Mouse (Mus musculus): ENCODE data around the gene Lrch4.

Gene Lrch4

DNA sequence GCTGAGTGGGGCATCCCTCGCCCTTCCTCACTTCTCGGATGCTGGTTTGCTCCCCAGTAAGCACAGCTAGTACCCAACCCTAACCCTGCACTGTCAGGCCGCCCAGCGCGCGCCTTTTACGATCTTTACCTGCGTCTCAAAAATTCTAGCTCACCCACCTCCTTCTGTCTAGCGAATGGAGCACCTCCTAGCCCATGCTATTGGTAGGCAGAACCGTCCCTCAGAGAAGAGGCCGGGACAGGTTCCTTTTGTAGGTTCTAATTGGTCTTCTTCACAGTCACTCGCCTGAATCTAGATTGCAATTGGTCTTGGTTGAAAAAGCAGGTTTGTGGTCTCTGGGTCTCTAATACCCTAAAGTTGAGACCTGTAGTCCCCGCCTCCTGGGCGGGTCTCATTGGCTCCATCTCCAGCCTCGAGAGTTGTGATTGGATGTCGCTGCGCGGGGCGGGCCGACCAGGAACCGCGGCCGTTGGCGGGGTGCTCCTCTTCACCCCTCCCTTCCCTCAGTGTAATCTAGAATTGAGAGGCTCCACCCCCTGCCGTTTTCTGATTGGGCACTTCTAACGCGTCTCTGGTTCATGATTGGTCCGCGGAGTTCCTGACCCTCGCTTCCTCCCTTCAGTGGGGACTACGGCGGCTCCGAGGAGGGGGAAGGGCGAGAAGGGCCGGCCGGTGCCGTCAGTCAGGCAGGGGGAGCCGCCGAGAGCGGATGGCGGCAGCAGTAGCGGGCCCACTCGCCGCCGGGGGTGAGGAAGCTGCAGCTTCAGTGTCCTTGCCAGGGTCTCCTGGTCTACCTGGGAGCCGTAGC is at the start of gene Lrch4, which contains the start of the genes Fbxo24 and Gm20605:
TSS of gene Lrch4 (plus strand) at position 624 of the 808 bp plus-strand sequence.
TSS of gene Fbxo24 (minus strand) at position 505 of the 808 bp plus-strand sequence.
TSS of gene Gm20605 (plus strand) at position 678 of the 808 bp plus-strand sequence.
- ATAC-seq (ENCODE audit: insufficient number of reproducible peaks, low FRiP score, low TSS enrichment) = peak; percentile 98

DNA sequence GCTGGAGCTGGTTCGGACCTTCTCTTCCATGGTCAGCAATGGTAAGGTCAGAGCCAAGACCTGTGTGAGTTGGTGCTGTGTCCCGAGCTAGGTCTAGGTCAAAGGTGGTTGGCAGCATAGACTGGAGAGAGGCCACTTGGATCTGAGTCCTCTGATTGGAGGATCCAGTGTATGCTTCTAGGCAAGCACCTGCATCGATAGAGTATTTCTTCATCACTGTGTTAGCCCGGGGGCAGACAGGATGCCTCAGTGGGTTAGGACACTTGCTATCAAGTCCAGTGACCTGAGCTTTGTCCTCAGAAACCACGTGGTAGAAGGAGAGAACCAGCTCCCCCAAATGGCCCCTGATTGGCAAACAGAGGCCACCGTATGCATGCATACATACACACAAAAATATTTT is 48.7 kb upstream of the Lrch4 start:
- no peak for ATAC-seq (ENCODE audit: insufficient number of reproducible peaks, low FRiP score, low TSS enrichment)

DNA sequence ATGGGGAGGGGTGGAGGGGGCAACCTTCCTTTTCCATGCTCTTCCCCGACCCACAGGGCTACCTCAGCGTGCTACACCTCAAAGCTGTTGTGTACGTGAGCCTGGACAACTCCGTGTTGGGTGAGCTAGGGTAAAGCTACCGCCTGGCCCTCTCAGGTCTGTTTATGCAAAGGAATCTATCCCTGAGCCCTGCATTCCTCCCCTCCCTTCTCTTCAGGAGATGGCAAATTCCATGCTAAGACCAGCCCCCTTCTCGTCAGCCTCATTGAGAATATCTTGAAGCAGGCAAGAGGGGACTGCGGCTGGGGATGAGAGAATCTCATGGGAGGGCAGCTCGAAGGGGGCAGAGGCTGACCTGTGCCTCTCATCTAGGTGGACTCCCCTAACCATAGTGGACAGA is 46.2 kb upstream of the Lrch4 start:
- ATAC-seq (ENCODE audit: insufficient number of reproducible peaks, low FRiP score, low TSS enrichment) = no peak

DNA sequence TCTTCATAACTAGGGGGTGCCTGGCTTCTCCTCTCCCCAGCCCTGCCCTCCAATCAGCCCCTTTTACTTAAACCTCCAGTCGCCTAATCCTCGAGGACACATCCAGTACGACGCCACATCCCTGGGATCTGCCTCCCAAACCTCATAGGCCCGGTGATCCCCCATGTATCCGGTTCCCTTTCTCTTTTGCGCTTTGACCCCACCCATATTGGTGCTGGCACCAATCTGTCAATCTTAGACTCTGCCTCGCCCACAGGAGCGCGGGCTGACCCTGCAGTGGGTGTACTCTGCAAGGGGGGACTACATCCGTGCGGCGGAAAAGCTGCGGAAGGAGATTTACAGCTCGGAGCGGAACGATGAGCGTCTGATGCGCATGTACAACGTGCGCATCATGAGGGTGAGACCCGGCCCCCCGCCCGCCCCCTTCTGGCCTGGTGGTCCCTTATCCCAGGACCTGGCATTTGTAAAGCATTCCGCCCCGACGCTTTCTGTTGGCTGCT is 45.2 kb upstream of the Lrch4 start:
- ATAC-seq (ENCODE audit: insufficient number of reproducible peaks, low FRiP score, low TSS enrichment) = no peak

DNA sequence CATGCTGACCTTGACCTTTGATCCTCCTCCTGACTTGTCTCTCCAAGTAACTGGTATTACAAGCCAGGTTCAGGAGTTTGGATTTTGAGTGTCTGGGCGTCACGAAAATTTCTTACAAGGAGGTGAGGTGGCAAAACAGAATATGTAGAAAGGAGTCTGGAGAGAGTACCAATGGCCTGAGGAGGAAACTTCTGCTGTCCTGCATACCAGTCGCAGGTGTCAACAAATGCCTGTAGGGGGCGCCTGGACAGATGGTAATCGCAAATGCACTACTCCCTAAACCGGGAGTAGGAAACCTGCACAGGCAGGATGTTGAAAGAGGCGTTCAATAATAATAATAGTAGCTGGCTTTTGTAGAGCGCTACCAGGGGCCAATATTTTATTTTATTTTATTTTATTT is 43.9 kb upstream of the Lrch4 start:
- ATAC-seq (ENCODE audit: insufficient number of reproducible peaks, low FRiP score, low TSS enrichment) = no peak

DNA sequence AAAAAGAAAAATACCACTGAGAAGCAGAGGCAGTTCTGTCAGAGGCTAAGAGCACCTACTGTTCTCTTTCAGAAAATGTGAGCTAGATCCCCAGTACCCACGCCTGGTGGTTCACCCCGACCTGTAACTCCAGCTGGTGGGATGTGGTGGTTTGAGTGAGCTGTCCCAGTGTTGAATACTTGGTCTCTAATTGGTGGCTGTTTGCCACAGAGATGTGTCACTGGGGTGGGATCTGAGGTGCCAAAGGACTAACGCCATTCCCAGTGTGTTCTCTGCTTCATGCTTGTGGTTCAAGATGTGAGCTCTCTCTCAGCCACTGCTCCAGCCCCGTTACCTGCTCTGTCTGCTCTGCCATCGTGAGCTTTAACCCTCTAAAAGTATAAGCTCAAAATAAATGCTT is 38.4 kb upstream of the Lrch4 start:
- no peak for ATAC-seq (ENCODE audit: insufficient number of reproducible peaks, low FRiP score, low TSS enrichment)

DNA sequence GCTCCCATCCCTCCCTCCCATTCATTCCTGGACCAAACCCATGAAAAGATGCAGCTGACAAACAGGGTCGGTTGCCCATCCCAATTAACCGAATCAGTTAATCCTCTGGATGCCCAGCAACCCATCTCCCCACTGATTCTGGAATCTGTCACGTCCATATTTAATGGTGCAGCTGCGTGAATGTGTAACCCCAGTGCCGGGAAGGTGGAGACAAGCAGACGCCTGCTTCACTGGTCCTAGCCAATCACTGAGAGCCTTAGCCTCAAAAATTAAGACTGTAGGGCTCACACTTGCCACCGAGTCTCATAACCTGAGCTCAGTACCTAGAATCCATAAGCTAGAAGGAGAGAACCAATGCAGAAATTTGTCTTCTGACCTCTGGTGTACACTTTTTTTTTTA is 33.0 kb upstream of the Lrch4 start:
- no peak for ATAC-seq (ENCODE audit: insufficient number of reproducible peaks, low FRiP score, low TSS enrichment)

DNA sequence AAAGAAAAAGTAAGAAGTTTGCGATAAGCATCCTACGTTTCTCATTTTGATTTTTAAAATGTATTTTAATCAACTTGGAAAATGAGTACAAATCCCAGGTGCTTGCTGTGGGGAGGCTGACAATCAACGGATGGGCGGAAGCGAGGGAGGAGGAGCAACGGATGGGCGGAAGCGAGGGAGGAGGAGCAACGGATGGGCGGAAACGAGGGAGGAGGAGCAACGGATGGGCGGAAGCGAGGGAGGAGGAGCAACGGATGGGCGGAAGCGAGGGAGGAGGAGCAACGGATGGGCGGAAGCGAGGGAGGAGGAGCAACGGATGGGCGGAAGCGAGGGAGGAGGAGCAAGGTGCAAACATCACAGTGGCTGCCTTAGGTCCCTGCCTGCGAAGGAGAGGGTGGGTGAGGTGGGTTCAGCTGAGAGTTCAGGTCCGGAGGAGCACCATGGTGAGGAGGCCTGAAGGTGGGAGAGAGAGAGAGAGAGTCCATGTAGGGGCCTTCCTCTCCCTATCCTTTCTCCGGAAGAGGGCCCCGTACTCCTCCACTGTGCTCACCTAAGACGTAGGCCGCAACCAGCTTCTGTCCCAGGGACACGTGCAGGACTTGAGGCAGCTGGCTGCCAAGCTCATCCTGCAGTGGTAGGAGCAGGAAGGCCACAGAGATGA is 32.2 kb upstream of the Lrch4 start:
- ATAC-seq (ENCODE audit: insufficient number of reproducible peaks, low FRiP score, low TSS enrichment) = no peak

DNA sequence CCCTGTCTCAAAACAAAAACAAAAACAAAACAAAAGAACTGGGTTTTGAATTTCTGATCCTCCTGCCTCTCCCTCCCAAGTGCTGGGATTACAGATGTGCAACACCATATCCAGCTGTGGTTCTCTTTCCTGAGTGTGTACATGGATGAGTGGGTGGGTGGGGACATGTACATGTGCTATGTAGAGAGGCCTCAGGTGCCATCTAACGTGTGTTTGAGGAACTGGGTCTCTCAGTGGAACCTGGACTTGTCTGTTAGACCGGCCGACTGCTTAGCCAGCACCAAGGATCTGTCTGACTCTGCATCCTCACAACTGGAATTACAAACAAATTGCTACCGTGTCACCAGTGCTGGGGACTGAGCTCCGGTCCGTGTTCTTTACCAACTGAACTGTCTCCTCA is 31.3 kb upstream of the Lrch4 start:
- no peak for ATAC-seq (ENCODE audit: insufficient number of reproducible peaks, low FRiP score, low TSS enrichment)

DNA sequence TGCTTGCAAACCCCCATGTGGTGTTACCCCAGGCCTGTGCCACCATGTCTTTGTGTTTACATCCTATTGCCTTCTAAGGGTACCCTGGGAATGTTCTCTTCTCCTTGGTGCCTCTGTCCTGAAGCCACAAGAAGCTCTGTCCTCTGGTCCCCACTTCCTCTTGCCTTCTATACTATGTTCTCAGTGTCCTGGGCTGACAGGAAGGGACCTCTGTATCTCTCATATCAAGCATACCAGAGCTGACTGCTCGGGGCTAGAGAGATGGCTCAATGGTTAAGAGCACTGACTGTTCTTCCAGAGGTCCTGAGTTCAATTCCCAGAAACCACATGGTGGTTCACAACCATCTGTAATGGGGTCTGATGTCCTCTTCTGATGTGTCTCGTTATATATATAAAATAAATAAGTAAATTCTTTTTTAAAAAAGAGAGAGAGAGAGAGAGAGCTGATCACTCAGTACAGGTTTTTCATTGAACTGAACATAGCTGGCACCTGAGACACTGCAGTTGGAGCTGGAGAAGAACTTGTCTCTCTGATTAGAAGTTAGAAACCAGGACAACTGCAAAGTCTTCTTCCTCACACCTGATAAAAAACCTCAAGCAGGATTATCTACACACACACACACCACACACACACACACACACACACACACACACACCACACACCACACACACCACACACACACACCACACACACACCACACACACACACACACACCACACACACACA is 30.7 kb upstream of the Lrch4 start:
- no peak for ATAC-seq (ENCODE audit: insufficient number of reproducible peaks, low FRiP score, low TSS enrichment)

DNA sequence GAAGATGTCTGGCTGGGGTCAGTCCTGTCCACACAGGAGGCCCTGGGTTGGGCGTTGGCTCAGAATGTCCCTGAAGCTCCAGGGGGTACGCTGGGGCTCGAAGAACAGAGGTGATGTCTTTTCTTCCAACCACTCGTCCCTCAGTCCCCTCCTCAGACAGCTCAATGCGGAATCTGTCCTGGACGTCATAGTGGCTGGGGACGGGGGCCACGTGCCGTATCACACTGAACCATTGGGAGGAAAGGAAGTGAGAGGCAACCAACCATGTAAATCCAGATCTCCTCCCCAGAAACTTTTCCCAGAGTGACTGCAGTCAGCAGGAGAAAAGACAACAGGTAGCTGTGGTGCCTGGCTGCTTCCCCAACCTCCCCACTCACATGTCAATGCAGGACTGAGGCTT is 29.3 kb upstream of the Lrch4 start:
- no peak for ATAC-seq (ENCODE audit: insufficient number of reproducible peaks, low FRiP score, low TSS enrichment)

DNA sequence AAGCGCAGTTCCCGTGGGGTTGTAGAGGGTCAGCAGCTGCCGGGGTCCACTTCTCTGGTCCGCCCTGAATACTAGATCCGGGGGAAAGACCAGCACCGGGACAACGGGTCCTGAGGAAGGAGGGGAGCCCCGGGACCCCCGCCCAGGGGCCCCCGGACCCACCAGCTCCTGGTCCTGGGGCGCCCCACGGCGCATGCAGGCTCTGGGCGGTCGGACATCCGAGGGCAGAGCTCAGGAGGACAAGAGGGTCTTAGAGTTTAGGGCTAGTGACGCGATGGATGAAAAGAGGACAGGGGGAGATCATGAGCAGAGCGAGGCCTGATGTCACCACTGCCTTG is 28.7 kb upstream of the Lrch4 start:
- ATAC-seq (ENCODE audit: insufficient number of reproducible peaks, low FRiP score, low TSS enrichment) = no peak; the same call in 1 of the 2 replicates

DNA sequence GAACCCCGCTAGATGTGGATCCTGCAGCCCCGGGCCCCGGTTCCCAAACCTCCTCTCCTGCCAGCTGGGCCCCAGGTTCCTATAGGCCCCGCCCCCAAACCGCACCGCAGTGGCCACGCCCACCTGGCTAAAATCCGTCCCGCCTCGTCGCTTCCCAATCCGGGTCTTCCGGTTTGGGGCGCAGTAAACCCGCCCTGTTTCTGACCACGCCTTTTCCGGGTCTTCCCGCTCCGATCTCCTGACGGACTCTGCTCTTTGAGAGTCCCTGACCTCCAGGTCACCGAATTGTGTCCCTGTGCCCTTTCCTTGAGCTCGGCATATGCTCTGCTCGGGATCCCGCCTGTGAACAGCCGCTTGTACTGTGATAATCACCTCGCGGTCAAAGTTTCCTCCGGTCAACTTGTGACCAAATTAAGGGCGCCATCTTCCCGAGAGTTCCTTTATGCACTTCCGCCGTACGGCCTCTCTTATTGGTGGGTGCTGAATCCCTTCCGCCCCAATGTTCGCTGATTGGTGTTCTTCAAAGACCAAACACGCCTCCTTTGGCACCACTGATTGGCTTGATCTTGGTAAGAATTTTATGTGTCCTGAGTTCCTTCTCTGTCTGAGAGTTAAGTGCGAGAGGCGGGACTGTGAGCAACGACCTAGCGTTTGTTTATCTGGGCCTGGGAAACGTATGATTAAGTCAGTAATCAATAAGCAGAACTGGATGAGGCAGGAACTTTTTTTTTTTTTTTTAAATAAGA is 28.1 kb upstream of the Lrch4 start, which contains the start of gene Mospd3:
TSS of gene Mospd3 (minus strand) at position 440 of the 746 bp plus-strand sequence.
- peak; percentile 96 for ATAC-seq (ENCODE audit: insufficient number of reproducible peaks, low FRiP score, low TSS enrichment)

DNA sequence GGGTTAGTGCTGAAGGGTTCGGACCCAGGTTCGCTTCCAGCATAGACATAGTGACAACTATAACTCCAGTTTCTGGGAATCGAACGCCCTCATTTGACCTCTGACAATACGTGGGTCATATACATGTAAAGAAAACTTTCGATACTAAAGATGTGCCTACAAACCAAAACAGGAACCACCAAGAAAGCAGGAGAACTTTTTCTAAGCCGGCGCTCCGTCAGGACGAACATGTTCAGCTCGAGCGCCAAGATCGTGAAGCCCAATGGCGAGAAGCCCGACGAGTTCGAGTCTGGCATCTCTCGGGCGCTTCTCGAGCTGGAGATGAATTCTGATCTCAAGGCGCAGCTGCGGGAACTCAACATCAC is 27.6 kb upstream of the Lrch4 start:
- no peak for ATAC-seq (ENCODE audit: insufficient number of reproducible peaks, low FRiP score, low TSS enrichment)

DNA sequence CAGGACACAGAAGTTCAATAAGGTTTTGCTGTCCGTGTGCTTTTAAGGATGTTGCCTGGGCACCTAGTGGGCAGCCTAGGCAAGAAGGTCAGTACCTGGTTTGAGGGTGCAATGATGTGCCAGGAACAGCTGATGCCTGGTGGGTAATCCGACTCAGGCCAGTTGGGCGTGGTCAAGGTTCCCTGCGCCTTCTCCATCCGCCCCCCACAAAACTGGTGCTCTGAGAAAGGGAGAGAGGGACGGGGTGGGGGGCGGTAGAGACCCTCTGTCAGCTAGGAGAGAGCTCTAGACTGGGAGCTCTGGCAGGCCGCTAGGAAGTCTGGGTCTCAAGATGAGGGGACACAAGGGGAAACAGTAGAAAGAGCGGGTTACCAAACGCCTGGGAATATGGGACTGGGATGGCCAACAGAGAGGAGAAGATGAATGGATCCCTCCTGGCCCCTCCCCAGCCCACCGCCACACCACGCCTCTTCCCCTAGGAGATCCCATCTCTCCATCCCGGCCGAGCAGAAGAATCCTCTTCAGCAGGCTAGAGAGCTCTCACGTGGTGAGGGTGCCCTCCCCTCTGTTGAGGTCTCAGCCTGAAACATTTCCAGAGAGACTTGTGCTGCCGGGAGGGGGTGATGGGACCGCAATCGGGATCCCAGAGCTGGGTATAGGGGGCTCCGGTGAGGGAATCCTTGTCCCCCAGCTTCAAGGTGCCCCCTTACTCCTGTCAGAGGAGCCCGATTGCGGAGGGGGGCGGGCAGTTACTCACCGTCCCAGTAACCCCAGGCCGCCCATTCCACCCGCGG is 20.9 kb upstream of the Lrch4 start:
- ATAC-seq (ENCODE audit: insufficient number of reproducible peaks, low FRiP score, low TSS enrichment) = no peak

DNA sequence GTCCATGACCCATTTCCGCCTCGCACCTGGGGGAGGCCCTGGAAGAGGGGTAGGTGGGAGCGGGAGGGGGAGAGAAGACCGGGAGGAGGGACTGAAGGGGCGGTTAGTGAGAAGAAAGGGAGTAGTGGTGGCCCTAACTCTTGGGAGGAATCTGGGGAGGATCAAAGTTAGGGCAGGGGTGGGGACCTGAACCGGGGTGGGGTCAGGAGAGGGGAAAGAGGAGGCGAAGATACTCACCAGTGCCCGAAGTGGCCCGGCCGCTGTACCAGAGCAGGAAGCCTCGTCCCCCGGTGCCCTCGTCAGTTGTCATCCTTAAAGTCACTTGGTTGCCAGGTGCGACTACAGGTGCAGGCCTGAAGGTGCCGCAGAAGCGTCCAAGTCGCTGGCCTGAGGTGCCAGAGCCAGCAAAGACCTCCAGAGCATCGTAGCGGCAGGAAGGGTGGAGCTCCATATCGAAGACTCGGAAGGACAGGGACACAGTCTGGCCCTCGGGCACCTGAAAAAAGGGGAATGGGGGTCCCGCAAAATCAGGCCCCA is 20.2 kb upstream of the Lrch4 start:
- no peak for ATAC-seq (ENCODE audit: insufficient number of reproducible peaks, low FRiP score, low TSS enrichment)

DNA sequence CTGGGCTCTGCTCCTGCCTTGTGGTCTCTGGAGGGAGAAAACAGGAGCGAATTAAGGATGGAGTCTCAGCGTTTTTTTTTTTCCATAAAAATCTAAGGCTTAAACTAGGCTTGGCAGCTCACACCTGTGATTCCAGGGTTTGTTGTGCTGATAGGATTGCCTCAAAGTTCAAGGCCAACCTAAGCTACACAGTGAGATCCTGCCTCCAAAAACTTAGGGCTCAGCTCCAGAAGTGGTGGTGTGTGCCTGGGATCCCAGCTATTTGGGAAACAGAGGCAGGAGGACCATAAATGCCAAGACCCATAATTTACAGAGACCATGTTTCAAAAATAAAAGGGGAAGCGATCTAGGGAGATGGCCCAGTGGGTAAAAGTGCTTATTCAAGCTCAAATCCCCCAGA is 19.6 kb upstream of the Lrch4 start:
- ATAC-seq (ENCODE audit: insufficient number of reproducible peaks, low FRiP score, low TSS enrichment) = no peak

DNA sequence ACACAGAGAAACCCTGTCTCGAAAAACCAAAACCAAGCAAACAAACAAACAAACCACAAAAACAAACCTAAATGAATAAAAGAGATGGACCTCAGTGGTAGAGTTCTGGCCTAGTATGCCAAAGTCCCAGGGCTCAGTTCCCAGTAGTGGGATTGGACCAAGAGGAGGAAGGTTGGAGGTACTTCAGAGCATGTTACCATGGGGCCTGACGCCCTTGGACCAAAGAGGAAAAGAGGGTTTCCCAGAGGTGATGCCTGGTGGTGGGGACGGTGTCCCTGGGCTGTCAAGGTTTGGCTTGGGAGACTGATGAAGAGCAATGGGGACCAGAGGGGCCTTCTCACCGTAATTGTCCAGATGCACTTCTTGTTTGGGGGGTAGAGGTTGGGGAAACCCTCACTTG is 18.9 kb upstream of the Lrch4 start:
- no peak for ATAC-seq (ENCODE audit: insufficient number of reproducible peaks, low FRiP score, low TSS enrichment)

DNA sequence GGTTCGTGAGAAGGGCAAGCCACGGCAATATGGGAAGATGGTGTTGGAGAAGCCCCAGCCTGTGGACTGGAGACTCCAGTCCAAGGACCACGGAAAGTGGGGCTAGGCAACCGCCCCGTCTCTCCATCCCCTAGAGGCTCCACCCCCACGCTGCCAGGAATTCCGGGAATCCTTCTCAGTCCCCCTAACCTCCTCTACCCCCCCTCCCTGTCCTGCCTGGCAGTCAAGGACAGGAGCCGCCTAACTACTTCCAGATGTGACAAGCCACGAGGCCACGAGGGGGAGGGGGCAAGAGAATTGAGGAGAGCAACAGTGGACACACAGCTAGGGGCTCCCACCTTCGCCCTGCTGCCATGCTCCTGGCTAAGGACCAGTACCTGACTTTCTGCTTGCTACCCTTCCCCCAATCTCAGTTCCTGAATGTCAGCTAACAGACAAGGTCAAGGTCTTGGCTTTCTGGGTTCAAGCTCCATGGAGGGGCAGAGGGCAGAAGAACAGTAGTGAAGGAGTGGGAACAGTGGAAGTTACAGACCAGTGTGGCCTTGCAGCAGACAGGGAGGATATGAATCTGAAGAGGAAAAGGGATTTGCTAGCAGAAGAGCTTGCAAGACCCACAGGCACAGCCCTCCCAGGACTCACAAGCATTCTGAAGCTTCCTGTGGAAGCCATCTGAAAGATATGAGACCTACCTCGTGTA is 18.2 kb upstream of the Lrch4 start:
- ATAC-seq (ENCODE audit: insufficient number of reproducible peaks, low FRiP score, low TSS enrichment) = no peak
